Mouse (Mus musculus): ENCODE measurements around the gene Foxn3. TPM values are rescaled to one million over a fixed set of nuclear protein-coding genes. Genes with fewer than 3 reads are reported as not detected.

The Foxn3 gene
- total and polyA plus RNA-seq, 2 experiments = 21.1 to 27.3 TPM

DNA sequence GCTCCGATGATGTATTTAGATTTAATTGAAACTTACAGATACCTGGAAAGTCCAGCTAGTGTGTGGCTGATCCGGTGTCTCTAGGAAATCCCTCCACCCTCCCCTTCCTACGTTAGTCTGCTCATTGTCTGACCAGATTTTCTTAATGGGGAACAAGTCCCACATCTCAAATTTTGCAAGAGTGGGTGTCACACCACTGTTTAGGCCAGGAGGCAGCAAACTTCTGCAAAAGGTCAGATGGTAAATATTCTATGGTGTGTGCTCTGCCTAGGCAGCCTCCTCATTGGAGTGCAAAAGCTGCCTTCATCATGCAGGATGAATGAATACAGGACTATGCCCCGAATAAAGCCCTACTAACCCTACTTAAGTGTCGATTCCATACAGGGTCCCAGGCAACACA lies 115.6 kb downstream of the Foxn3 start:
- Histone ChIP-seq H3K27me3 (ENCODE audit: control insufficient read depth, insufficient read depth, low read length) (no peaks in the 10 kb centered on the region), H3K9ac (ENCODE audit: low read depth, low read length) (no peak overlapping the region), H3K27ac (replicated peaks; ENCODE audit: insufficient read depth, low read depth, low read length) (no peak overlapping the region), H3K4me1 (ENCODE audit: control insufficient read depth, insufficient read depth, low read length) (peaks cover 6% of the 10 kb centered on the region), H3K4me3 (ENCODE audit: insufficient read depth, low read depth, low read length) (no peak overlapping the region), H3K79me2 (ENCODE audit: control insufficient read depth, insufficient read depth, low read length) (no peaks in the 10 kb centered on the region), H3K36me3 (ENCODE audit: control insufficient read depth, insufficient read depth, low read length) (no peaks in the 10 kb centered on the region)
- DNase-seq (ENCODE audit: extremely low read depth, low read depth, low spot score) = no peak
- 79% methylated on average over 5 of the region's 5 CpGs for WGBS
- TF ChIP-seq POLR2A (IDR thresholded peaks at IDR 0.05; ENCODE audit: extremely low read depth, insufficient read depth, low read length) = no peak
- TF ChIP-seq CTCF (IDR thresholded peaks at IDR 0.05; ENCODE audit: low read depth, low read length) = no peak

DNA sequence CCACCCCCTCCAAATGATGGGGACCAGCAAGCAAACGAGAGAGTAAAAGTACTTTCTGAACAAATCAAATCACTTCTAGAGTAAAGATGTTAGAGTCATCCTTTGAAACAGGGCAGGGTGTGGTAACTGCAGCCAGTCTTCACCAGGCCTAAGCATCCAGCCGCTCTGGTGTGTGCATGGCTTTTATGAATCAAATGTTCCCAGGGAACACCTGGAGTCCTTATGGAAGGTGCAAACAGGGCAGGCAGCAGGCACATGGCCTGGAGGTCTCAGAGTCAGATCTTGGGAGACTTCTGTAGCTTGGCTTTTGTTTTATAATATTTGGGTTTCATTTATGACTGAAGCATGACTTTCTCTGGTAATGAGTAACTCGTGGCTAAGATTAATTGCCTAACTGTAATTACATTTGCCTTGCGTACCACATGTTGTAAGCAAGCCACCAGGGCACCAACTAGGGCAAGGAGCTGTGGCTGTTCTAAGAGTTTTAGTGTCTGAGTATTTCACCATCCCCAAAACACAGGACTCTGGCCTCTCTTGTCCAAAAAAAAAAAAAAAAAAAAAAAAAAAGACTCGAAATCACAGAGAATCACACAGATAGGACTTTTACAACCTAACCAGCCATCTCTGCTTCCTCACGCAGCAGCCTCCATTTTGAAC lies 118.2 kb downstream of the Foxn3 start:
- 49% methylated on average over 6 of the region's 6 CpGs for WGBS
- no peak for TF ChIP-seq POLR2A (IDR thresholded peaks at IDR 0.05; ENCODE audit: extremely low read depth, insufficient read depth, low read length)
- no peak for TF ChIP-seq CTCF (IDR thresholded peaks at IDR 0.05; ENCODE audit: low read depth, low read length)
- H3K4me3 ChIP-seq (ENCODE audit: insufficient read depth, low read depth, low read length) = no peak overlapping the region
- H3K4me1 ChIP-seq (ENCODE audit: control insufficient read depth, insufficient read depth, low read length) = peaks cover 6% of the 10 kb centered on the region
- no peaks in the 10 kb centered on the region for H3K79me2 ChIP-seq (ENCODE audit: control insufficient read depth, insufficient read depth, low read length)
- H3K9ac ChIP-seq (ENCODE audit: low read depth, low read length) = no peak overlapping the region
- peak; percentile 88 for DNase-seq (ENCODE audit: extremely low read depth, low read depth, low spot score)
- no peaks in the 10 kb centered on the region for H3K27me3 ChIP-seq (ENCODE audit: control insufficient read depth, insufficient read depth, low read length)
- H3K27ac ChIP-seq (replicated peaks; ENCODE audit: insufficient read depth, low read depth, low read length) = peak overlapping the region; percentile 67
- H3K36me3 ChIP-seq (ENCODE audit: control insufficient read depth, insufficient read depth, low read length) = no peaks in the 10 kb centered on the region

DNA sequence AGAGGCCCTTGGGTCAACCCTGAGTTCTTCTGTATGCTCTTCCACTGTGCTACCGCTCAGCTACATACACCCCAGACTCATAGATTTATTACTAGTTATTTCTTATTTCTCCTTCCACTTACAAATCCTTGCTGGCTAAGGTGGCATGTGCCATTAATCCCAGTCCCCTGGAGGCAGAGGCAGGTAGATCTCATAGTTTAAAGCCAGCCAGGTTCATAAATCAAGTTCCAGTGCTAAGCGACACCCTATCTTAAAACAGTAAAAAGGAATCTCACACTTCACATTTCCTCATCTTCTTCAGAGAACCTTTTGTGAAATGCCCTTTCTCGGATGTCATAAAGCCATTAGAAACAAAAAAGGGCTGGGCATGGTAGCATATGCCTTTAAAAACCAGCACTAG lies 120.6 kb downstream of the Foxn3 start:
- WGBS = over 99% methylated on average over 3 of the region's 3 CpGs
- no peak overlapping the region for H3K4me3 ChIP-seq (ENCODE audit: insufficient read depth, low read depth, low read length)

DNA sequence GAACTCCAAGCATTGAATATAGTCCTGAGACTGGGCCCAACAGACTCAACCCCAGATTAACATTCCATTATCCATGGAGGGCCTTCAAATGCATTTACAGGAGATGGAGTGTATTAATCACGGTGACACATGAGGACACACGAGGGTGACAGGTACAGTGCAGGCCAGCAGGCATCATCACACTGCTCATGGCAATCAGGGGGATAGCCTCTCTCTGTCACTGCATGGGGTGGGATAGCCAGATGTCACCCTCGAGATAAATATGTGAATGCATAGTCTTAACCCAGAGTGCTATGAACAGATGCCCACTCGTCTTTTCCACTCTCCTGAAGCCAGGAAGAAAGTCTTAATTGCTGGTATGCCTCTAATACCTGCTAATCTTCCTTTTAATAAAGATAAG lies 122.4 kb downstream of the Foxn3 start:
- Histone ChIP-seq H3K79me2 (ENCODE audit: control insufficient read depth, insufficient read depth, low read length) (no peaks in the 10 kb centered on the region; the same call in 1 of the 2 replicates), H3K27ac (replicated peaks; ENCODE audit: insufficient read depth, low read depth, low read length) (no peak overlapping the region), H3K36me3 (ENCODE audit: control insufficient read depth, insufficient read depth, low read length) (no peaks in the 10 kb centered on the region), H3K4me3 (ENCODE audit: insufficient read depth, low read depth, low read length) (no peak overlapping the region), H3K4me1 (ENCODE audit: control insufficient read depth, insufficient read depth, low read length) (peaks cover 10% of the 10 kb centered on the region), H3K27me3 (ENCODE audit: control insufficient read depth, insufficient read depth, low read length) (no peaks in the 10 kb centered on the region), H3K9ac (ENCODE audit: low read depth, low read length) (no peak overlapping the region)
- WGBS = 90% methylated on average over 4 of the region's 4 CpGs
- DNase-seq (ENCODE audit: extremely low read depth, low read depth, low spot score) = no peak
- TF ChIP-seq POLR2A (IDR thresholded peaks at IDR 0.05; ENCODE audit: extremely low read depth, insufficient read depth, low read length) = no peak
- no peak for TF ChIP-seq CTCF (IDR thresholded peaks at IDR 0.05; ENCODE audit: low read depth, low read length)

More for the DNA sequence above, 120.6 kb downstream of the Foxn3 start:
- Histone ChIP-seq H3K79me2 (ENCODE audit: control insufficient read depth, insufficient read depth, low read length) (no peaks in the 10 kb centered on the region), H3K9ac (ENCODE audit: low read depth, low read length) (no peak overlapping the region), H3K4me1 (ENCODE audit: control insufficient read depth, insufficient read depth, low read length) (peaks cover 11% of the 10 kb centered on the region), H3K36me3 (ENCODE audit: control insufficient read depth, insufficient read depth, low read length) (no peaks in the 10 kb centered on the region), H3K27ac (replicated peaks; ENCODE audit: insufficient read depth, low read depth, low read length) (no peak overlapping the region), H3K27me3 (ENCODE audit: control insufficient read depth, insufficient read depth, low read length) (no peaks in the 10 kb centered on the region)
- TF ChIP-seq CTCF (IDR thresholded peaks at IDR 0.05; ENCODE audit: low read depth, low read length) (no peak), POLR2A (IDR thresholded peaks at IDR 0.05; ENCODE audit: extremely low read depth, insufficient read depth, low read length) (no peak)
- no peak for DNase-seq (ENCODE audit: extremely low read depth, low read depth, low spot score)

DNA sequence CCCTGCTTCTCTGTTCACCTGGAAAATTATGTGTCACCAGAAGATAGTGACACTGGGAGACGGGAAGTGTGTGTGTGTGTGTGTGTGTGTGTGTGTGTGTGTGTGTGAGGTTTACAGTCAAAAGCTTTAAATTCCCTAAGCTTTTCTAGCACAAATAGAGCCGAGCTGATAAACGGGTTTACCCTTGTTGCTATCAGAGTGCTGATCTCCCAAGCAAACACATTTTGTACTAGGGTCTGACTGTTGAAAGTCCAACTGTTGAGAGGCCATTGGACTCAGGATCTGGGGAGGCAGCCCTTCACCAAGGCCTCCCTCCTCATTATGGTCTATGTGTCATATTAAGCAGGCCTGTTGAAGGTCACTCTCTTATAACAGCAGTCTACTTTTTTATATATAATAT lies 123.4 kb downstream of the Foxn3 start:
- WGBS = 18% methylated on average over 3 of the region's 3 CpGs
- H3K9ac ChIP-seq (ENCODE audit: low read depth, low read length) = no peak overlapping the region
- peak; percentile 95 for DNase-seq (ENCODE audit: extremely low read depth, low read depth, low spot score)
- no peaks in the 10 kb centered on the region for H3K36me3 ChIP-seq (ENCODE audit: control insufficient read depth, insufficient read depth, low read length)
- peak overlapping the region; percentile 76 for H3K27ac ChIP-seq (replicated peaks; ENCODE audit: insufficient read depth, low read depth, low read length)
- no peaks in the 10 kb centered on the region for H3K27me3 ChIP-seq (ENCODE audit: control insufficient read depth, insufficient read depth, low read length)
- H3K4me3 ChIP-seq (ENCODE audit: insufficient read depth, low read depth, low read length) = no peak overlapping the region
- TF ChIP-seq POLR2A (IDR thresholded peaks at IDR 0.05; ENCODE audit: extremely low read depth, insufficient read depth, low read length) (no peak), CTCF (IDR thresholded peaks at IDR 0.05; ENCODE audit: low read depth, low read length) (no peak)
- H3K4me1 ChIP-seq (ENCODE audit: control insufficient read depth, insufficient read depth, low read length) = peaks cover 15% of the 10 kb centered on the region
- no peaks in the 10 kb centered on the region; the same call in 1 of the 2 replicates for H3K79me2 ChIP-seq (ENCODE audit: control insufficient read depth, insufficient read depth, low read length)

DNA sequence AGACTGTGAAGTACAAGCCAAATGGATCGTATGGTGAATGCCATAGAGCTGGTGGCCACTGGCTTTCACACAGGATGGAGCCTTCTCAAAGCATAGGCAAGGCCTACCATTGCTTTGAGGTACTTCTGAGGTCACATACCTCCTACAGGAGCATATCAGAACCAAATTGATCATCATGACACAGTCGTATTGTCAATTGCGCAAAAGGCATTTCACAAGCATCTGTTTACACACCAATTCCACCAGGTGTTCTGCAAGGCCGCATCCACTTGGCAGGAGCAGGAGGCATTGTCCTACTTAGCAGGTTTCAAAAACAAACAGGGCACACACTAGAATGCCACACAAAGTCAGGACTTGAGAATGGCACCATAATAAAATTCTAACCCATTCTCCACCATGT lies 128.2 kb downstream of the Foxn3 start:
- peak overlapping the region; percentile 66 for H3K27ac ChIP-seq (replicated peaks; ENCODE audit: insufficient read depth, low read depth, low read length)
- DNase-seq (ENCODE audit: extremely low read depth, low read depth, low spot score) = peak; percentile 100

More for the DNA sequence above, 128.2 kb downstream of the Foxn3 start:
- Histone ChIP-seq H3K36me3 (ENCODE audit: control insufficient read depth, insufficient read depth, low read length) (no peaks in the 10 kb centered on the region), H3K27me3 (ENCODE audit: control insufficient read depth, insufficient read depth, low read length) (no peaks in the 10 kb centered on the region), H3K4me3 (ENCODE audit: insufficient read depth, low read depth, low read length) (no peak overlapping the region), H3K9ac (ENCODE audit: low read depth, low read length) (no peak overlapping the region), H3K79me2 (ENCODE audit: control insufficient read depth, insufficient read depth, low read length) (no peaks in the 10 kb centered on the region; the same call in 1 of the 2 replicates), H3K4me1 (ENCODE audit: control insufficient read depth, insufficient read depth, low read length) (peaks cover 28% of the 10 kb centered on the region)
- TF ChIP-seq POLR2A (IDR thresholded peaks at IDR 0.05; ENCODE audit: extremely low read depth, insufficient read depth, low read length) (no peak), CTCF (IDR thresholded peaks at IDR 0.05; ENCODE audit: low read depth, low read length) (no peak)
- 30% methylated on average over 4 of the region's 4 CpGs for WGBS

Measured in liver, adult 2 months (tissue).